Mouse (Mus musculus) Patski (cell line): ENCODE data around the gene Dlg1. TPM values are rescaled to one million over a fixed set of nuclear protein-coding genes. Genes with fewer than 3 reads are reported as not detected.

Experiments used
- ATAC-seq: fragments of 100-300 bp; one replicate; pipeline ENCODE4 v1.8.0; 2021
- CTCF ChIA-PET: fragments of 350-600 bp; sonication (Branson Sonifier 250); formaldehyde crosslinking; loops from one replicate; lab custom pipeline; 2022; ENCODE audit warnings: inconsistent platforms; lab: Charles Lee
- POLR2A ChIA-PET: fragments of 350-600 bp; sonication (Branson Sonifier 250); formaldehyde crosslinking; loops from one replicate; lab custom pipeline; 2022; ENCODE audit warnings: antibody characterized with exemption, inconsistent platforms; lab: Charles Lee
- DNase-seq: peaks from one replicate; pipeline ENCODE4 v3.0.0-alpha.2; 2011; ENCODE audit warnings: low read depth, low spot score
- H3K27me3 ChIP-seq: fragments of 371-371 bp; one replicate; pipeline ENCODE4 v1.5.1; 2021
- CTCF ChIP-seq: fragments of 100-300 bp; IDR thresholded peaks from one replicate; pipeline ENCODE4 v1.5.1; 2021
- in situ Hi-C: fragments of 300-500 bp; cut with MboI; formaldehyde crosslinking; loops from 3 replicates; pipeline ENCODE4 v1.11.1; 2018; ENCODE audit warnings: low pct_unique_long_range_greater_than_20kb, mixed read lengths
- polyA plus RNA-seq: library from polyadenylated mRNA; unstranded; gene quantifications from one replicate; pipeline ENCODE4 v1.2.3, GENCODE M21; 2021

Gene Dlg1
- polyA plus RNA-seq, 1 experiment from 2014 or later: 116 TPM

DNA sequence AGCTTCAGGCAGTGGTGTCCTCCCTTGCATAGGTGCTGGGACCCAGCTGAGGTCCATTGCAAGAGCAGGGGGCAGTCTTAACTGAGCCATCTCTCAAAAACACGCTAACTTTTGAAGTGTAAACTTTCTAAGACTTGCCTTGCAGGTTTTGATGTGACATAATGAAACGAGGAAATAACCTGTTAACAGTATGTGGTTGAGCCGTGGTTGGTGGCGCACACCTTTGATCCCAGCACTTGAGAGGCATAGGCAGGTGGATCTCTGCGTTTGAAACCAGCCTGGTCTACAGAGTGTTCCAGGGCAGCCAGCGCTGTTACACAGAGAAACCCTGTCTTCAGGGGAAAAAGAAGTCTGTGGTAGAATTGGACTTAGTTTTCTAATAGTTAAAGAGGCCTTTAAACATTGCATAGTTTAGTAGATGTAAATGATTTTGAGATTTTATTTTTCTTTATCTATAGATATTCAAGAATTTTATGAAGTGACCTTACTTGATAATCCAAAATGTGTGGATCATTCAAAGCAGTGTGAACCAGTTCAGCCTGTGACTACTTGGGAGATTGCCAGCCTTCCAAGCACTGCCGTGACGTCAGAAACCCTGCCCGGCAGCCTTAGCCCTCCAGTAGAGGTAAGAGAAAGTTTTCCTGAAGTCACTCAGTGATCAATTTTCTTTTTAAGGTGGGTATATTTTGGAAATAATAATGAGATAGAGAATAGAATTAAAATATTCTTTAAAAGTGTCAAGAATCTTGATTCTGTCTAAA lies 20.6 kb downstream of the Dlg1 start:
- in situ Hi-C loops: no loop called here
- CTCF ChIA-PET: interaction anchor here (1.4 kb wide), 2 partner anchors 12 to 13 kb away, joined by 4 to 6 read pairs; no protein-coding TSS in a partner anchor
- H3K27me3 ChIP-seq: no peaks in the 10 kb centered on the region
- DNase-seq: no peak
- POLR2A ChIA-PET: interaction anchor here (0.6 to 0.9 kb wide), 2 partner anchors 8 to 10 kb away, joined by 3 to 4 read pairs; no protein-coding TSS in a partner anchor
- no peak for ATAC-seq
- no peak for TF ChIP-seq CTCF

DNA sequence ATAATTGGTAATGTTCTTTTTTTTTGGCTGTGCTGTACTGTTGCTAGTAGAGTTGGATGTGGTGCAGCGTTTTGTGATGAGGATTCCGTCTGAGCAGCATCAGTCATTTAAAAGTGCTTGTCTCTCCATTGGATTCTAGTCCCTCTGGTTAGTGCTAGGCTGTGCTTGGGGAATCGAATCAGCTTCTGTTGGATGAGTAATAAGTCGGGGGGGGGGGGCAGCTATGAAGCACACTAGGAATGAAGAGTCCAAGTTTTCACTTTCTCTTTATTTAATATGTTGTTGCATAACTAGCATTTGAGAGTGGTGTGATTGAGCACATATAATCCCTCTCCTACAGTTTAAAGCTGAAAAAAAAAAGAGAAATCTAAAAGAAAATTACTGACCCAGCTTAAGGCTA lies 21.5 kb downstream of the Dlg1 start:
- DNase-seq (no peak), ATAC-seq (no peak)
- ChIA-PET CTCF (interaction anchor here (1.4 kb wide), 2 partner anchors 12 to 13 kb away, joined by 4 to 6 read pairs; no protein-coding TSS in a partner anchor), POLR2A (no interaction called here)
- H3K27me3 ChIP-seq: no peaks in the 10 kb centered on the region
- TF ChIP-seq CTCF: no peak
- in situ Hi-C loops: no loop called here

DNA sequence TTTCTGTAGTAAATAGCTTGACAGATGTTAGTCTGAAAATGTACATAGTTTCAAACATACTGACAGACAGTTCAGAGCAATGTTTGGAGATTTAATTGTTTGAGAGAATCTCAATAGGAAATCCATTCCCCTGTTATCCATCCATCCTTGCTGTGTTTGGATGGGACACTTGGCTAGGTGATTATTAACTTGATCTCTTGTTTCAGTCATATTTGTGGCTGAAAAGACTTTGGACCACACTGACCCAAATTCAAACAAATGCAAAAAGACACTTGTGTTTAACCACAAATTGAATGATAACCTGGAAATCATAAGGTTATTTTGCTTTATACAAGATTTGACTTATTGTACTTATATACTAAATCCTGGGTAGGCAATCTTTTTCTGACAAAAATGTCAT lies 24.5 kb downstream of the Dlg1 start:
- in situ Hi-C loops: no loop called here
- POLR2A ChIA-PET: no interaction called here
- ATAC-seq (no peak), DNase-seq (no peak)
- CTCF ChIA-PET: no interaction called here
- TF ChIP-seq CTCF: no peak
- H3K27me3 ChIP-seq: no peaks in the 10 kb centered on the region

DNA sequence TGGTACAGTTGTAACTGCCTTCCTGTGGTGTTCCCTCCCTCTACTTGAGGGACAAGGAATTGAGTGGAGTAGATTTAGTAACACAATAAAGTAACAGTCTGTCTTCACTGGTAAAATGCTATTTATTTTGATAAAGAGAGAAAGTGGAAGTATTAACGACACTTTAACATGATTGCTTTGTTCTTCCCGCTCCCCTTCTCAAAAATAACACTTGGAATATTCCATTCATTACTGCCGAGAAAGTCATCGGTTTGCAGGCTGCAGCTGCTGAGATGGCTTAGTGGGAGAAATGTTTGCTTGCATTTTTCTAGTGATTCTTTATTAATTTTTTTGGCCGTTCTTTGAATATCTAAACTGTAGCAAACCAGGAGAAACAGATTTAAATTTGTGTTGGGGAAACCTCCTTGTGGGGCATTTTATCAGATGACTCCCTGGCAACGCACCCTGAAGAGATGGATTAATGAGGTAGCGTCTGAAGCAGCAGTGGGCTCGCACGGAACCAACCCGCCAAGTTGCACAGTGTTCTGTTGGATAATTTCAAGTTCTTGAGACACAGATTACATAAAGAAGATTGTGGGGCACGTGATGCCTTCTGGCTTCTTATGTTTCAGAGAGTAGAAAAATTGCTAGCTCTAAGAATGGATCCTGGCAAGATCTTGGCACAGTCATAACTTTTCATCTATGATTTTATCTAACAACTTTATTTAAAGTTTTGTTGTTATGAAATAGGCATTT lies 32.2 kb downstream of the Dlg1 start:
- DNase-seq (no peak), ATAC-seq (no peak)
- POLR2A ChIA-PET: no interaction called here
- CTCF ChIA-PET: interaction anchor here (1.8 to 2.3 kb wide), 2 partner anchors 10 to 11 kb away, joined by 6 to 8 read pairs; no protein-coding TSS in a partner anchor
- no peak for TF ChIP-seq CTCF
- no peaks in the 10 kb centered on the region for H3K27me3 ChIP-seq
- in situ Hi-C loops: no loop called here

DNA sequence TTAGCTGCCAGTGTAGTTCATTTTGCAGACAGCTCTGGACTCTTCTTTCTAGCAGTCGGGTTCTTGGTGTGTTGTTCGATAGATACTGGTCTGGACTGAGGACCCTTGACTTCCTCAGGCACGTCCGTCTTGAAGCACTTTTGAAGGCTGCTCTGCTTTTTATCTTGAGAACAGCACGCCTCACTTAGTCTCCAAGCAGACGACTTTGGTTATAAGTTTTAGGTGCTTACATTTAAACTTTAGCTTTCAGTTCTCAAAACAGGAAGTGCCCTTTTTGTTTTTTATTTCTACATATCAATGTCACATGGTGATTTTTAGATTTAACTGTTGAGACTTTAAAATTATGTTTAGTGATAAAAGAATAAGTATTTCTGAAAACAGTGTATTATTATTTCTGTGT lies 33.1 kb downstream of the Dlg1 start:
- POLR2A ChIA-PET: no interaction called here
- no peaks in the 10 kb centered on the region for H3K27me3 ChIP-seq
- TF ChIP-seq CTCF: no peak
- ATAC-seq: no peak
- in situ Hi-C loops: no loop called here
- no peak for DNase-seq
- CTCF ChIA-PET: interaction anchor here (1.2 to 2.3 kb wide), 3 partner anchors 9 to 226 kb away, joined by 3 to 8 read pairs (median 6); no protein-coding TSS in a partner anchor

DNA sequence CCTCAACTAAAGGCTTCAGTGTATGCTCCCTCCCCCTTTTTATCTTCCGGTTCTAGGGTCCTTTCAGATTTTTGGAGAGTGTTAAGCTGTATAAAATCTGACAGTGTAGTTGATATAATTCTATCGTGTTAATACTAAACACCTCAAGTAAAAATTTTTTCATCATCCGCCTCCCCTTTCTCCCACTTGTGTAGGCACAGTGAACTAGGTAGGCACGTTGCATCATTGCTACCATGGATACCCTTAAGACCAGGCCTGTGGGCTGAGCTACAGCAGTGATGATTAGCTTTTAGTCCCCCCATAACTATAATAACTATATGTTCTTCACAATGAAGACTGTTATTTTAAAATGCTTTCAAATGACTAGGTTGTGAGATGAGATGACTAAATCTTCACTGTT lies 34.1 kb downstream of the Dlg1 start:
- in situ Hi-C loops: no loop called here
- no peaks in the 10 kb centered on the region for H3K27me3 ChIP-seq
- DNase-seq (no peak), ATAC-seq (no peak)
- POLR2A ChIA-PET: no interaction called here
- CTCF ChIA-PET: interaction anchor here (0.8 to 2.3 kb wide), 5 partner anchors 13 to 239 kb away, joined by 3 to 6 read pairs (median 3); no protein-coding TSS in a partner anchor
- no peak for TF ChIP-seq CTCF

GRCm38 (mm10) chr16:31705213-31705612 lies 42.0 kb downstream of the Dlg1 start:
- CTCF ChIA-PET: interaction anchor here (0.8 to 1.4 kb wide), 6 partner anchors 9 to 247 kb away, joined by 3 to 8 read pairs (median 4); no protein-coding TSS in a partner anchor
- H3K27me3 ChIP-seq: no peaks in the 10 kb centered on the region
- in situ Hi-C loops: no loop called here
- POLR2A ChIA-PET: interaction anchor here (0.6 kb wide), 1 partner anchor 282 kb away, joined by 5 read pairs; no protein-coding TSS in a partner anchor
- DNase-seq: no peak
- no peak for ATAC-seq
- TF ChIP-seq CTCF: peak; percentile 40

DNA sequence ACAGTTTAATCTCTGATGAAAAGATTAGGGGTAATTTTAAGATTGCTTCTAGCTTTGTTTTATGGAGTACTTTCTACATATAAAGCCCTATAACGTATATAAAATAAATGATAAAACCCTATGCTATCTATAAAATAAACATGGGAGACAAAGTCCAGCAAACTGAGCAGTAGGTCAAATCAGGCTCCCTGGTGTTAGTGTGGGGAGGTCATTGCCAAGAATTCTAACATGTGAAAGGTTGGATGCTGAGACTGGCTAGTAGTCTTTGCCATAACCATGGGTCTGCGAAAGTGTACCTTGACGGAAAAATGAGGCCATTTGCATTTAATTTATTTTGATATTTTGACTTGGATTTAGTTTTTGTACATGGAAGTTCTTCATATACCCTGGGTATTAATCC lies 42.7 kb downstream of the Dlg1 start:
- ATAC-seq (no peak), DNase-seq (no peak)
- no peaks in the 10 kb centered on the region for H3K27me3 ChIP-seq
- CTCF ChIA-PET: interaction anchor here (0.8 to 1.4 kb wide), 6 partner anchors 10 to 248 kb away, joined by 3 to 8 read pairs (median 4); no protein-coding TSS in a partner anchor
- POLR2A ChIA-PET: no interaction called here
- no peak for TF ChIP-seq CTCF
- in situ Hi-C loops: no loop called here

- TF ChIP-seq CTCF: no peak
- in situ Hi-C loops: no loop called here
- no peaks in the 10 kb centered on the region for H3K27me3 ChIP-seq
- POLR2A ChIA-PET: no interaction called here
- no peak for DNase-seq
- CTCF ChIA-PET: interaction anchor here (1.0 kb wide), 1 partner anchor 35 kb away, joined by 3 read pairs; no protein-coding TSS in a partner anchor
- no peak for ATAC-seq
Measured at GRCm38 (mm10) chr16:31707326-31707725, 44.1 kb downstream of the Dlg1 start.

DNA sequence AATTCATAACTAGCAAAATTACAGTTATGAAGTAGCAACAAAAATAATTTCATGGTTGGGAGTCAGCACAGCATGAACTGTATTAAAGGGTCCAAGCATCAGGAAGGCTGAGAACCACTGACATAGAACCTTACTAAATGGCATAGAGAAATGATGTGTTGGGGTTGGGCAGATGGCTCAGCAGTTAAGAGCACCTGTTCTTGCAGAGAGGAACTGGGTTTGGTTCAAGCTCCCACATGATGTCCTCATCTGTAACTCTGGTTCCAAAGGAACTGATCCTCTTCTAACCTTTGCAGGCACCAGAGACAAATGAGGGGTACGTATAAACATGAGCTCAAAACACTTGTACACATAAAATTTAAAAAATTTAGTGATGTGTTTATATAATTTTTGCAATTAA lies 59.7 kb downstream of the Dlg1 start:
- TF ChIP-seq CTCF: no peak
- no peaks in the 10 kb centered on the region for H3K27me3 ChIP-seq
- in situ Hi-C loops: loop anchor here (5.0 kb wide), 1 partner anchor 266 kb away; no protein-coding TSS in a partner anchor
- ATAC-seq (no peak), DNase-seq (no peak)
- ChIA-PET POLR2A (no interaction called here), CTCF (interaction anchor here (1.2 to 1.8 kb wide), 3 partner anchors 13 to 267 kb away, joined by 3 read pairs; no protein-coding TSS in a partner anchor)
